Mouse (Mus musculus): ENCODE data around the gene Stpg4.

- TF ChIP-seq CTCF (conservative IDR thresholded peaks at IDR 0.05; ENCODE audit: insufficient read depth, insufficient read length, low read depth, low read length): no peak
- TF ChIP-seq POLR2A (IDR thresholded peaks at IDR 0.05; ENCODE audit: low read depth, low read length): no peak
These were observed 71.3 kb downstream of the Stpg4 start for GRCm38 (mm10) chr17:87356261-87356660.

All from kidney, adult 2 months (tissue).